Mouse (Mus musculus): ENCODE results near the gene Olfr147. TPM values are rescaled to one million over a fixed set of nuclear protein-coding genes. Genes with fewer than 3 reads are reported as not detected.

Gene Olfr147
- polyA plus RNA-seq, 1 experiment, result 0.04 TPM

- no peak for TF ChIP-seq CEBPB (IDR thresholded peaks at IDR 0.05; ENCODE audit: low read depth)
- no peak for TF ChIP-seq MYOD1 (IDR thresholded peaks at IDR 0.05; ENCODE audit: control insufficient read depth, insufficient read length, low read depth)
- no peak for TF ChIP-seq FOSL1 (IDR thresholded peaks at IDR 0.05; ENCODE audit: insufficient read depth, low read length, poor library complexity, severe bottlenecking)
- TF ChIP-seq MAX (IDR thresholded peaks at IDR 0.05), result no peak
- TF ChIP-seq CTCF (IDR thresholded peaks at IDR 0.05; ENCODE audit: control insufficient read depth, insufficient read depth, insufficient read length), result no peak
- TF ChIP-seq USF1 (IDR thresholded peaks at IDR 0.05; ENCODE audit: low read depth), result no peak
- TF ChIP-seq MYOG (IDR thresholded peaks at IDR 0.05; ENCODE audit: control insufficient read depth, extremely low read depth, insufficient read length), result no peak
- H3K27me3 ChIP-seq (ENCODE audit: control insufficient read depth, insufficient read depth, insufficient read length), result no peaks in the 10 kb centered on the region
- no peaks in the 10 kb centered on the region for H3K79me2 ChIP-seq (ENCODE audit: control insufficient read depth, insufficient read depth)
- H3K4me3 ChIP-seq (ENCODE audit: insufficient read depth, poor library complexity, severe bottlenecking), result no peak within 1 kb of the TSS
- H3K36me3 ChIP-seq (ENCODE audit: control insufficient read depth, insufficient read depth), result no peaks in the 10 kb centered on the region
- H3ac ChIP-seq (ENCODE audit: control insufficient read depth, insufficient read length, low read depth), result no peak within 1 kb of the TSS
- no peaks in the 10 kb centered on the region for H3K79me3 ChIP-seq (ENCODE audit: low read depth)
These were observed 27.7 kb downstream of the Olfr147 start, which contains the start of gene Olfr901 for GRCm38 (mm10) chr9:38429155-38429554. Gene Olfr901 (plus strand): TSS chr9:38429455.

GRCm38 (mm10) chr9:38447352-38447751 is 45.9 kb downstream of the Olfr147 start, which contains the start of gene Olfr902:
Gene Olfr902 (plus strand): TSS chr9:38447652.
- Histone ChIP-seq H3K4me3 (ENCODE audit: insufficient read depth, poor library complexity, severe bottlenecking) (no peak within 1 kb of the TSS), H3K36me3 (ENCODE audit: control insufficient read depth, insufficient read depth) (no peaks in the 10 kb centered on the region), H3ac (ENCODE audit: control insufficient read depth, insufficient read length, low read depth) (no peak within 1 kb of the TSS), H3K79me3 (ENCODE audit: low read depth) (no peaks in the 10 kb centered on the region), H3K27me3 (ENCODE audit: control insufficient read depth, insufficient read depth, insufficient read length) (no peaks in the 10 kb centered on the region), H3K79me2 (ENCODE audit: control insufficient read depth, insufficient read depth) (no peaks in the 10 kb centered on the region)
- TF ChIP-seq MYOG (IDR thresholded peaks at IDR 0.05; ENCODE audit: control insufficient read depth, extremely low read depth, insufficient read length) (no peak), MAX (IDR thresholded peaks at IDR 0.05) (no peak), CEBPB (IDR thresholded peaks at IDR 0.05; ENCODE audit: low read depth) (no peak), CTCF (IDR thresholded peaks at IDR 0.05; ENCODE audit: control insufficient read depth, insufficient read depth, insufficient read length) (no peak), USF1 (IDR thresholded peaks at IDR 0.05; ENCODE audit: low read depth) (no peak), FOSL1 (IDR thresholded peaks at IDR 0.05; ENCODE audit: insufficient read depth, low read length, poor library complexity, severe bottlenecking) (no peak), MYOD1 (IDR thresholded peaks at IDR 0.05; ENCODE audit: control insufficient read depth, insufficient read length, low read depth) (no peak)

Other genes with a start within 250 kb of the Olfr147 start
- not detected for gene Olfr891, start 220.9 kb upstream of the Olfr147 start, polyA plus RNA-seq (2012; fragmentation: generic; extraction: Trizol)
- gene Olfr893, start 193.3 kb upstream of the Olfr147 start, polyA plus RNA-seq (2012; fragmentation: generic; extraction: Trizol), result not detected
- gene Olfr894, start 183.6 kb upstream of the Olfr147 start, polyA plus RNA-seq (2012; fragmentation: generic; extraction: Trizol), result not detected
- not detected for gene Olfr143, start 148.9 kb upstream of the Olfr147 start, polyA plus RNA-seq (2012; fragmentation: generic; extraction: Trizol)
- gene Olfr895, start 133.8 kb upstream of the Olfr147 start, polyA plus RNA-seq (2012; fragmentation: generic; extraction: Trizol), result not detected
- gene Olfr896-ps1, start 110.6 kb upstream of the Olfr147 start, polyA plus RNA-seq (2012; fragmentation: generic; extraction: Trizol), result not detected
- not detected for gene Olfr25, start 72.6 kb upstream of the Olfr147 start, polyA plus RNA-seq (2012; fragmentation: generic; extraction: Trizol)
- gene Olfr898, start 53.3 kb upstream of the Olfr147 start, polyA plus RNA-seq (2012; fragmentation: generic; extraction: Trizol), result not detected
- gene Olfr250, start 34.8 kb upstream of the Olfr147 start, polyA plus RNA-seq (2012; fragmentation: generic; extraction: Trizol), result not detected
- not detected for gene Olfr251, start 24.6 kb upstream of the Olfr147 start, polyA plus RNA-seq (2012; fragmentation: generic; extraction: Trizol)
- gene Olfr901, start 27.8 kb downstream of the Olfr147 start, polyA plus RNA-seq (2012; fragmentation: generic; extraction: Trizol), result 0.04 TPM
- not detected for gene Olfr902, start 46.0 kb downstream of the Olfr147 start, polyA plus RNA-seq (2012; fragmentation: generic; extraction: Trizol)
- not detected for gene Olfr904, start 61.4 kb downstream of the Olfr147 start, polyA plus RNA-seq (2012; fragmentation: generic; extraction: Trizol)
- gene Olfr905, start 69.4 kb downstream of the Olfr147 start, polyA plus RNA-seq (2012; fragmentation: generic; extraction: Trizol), result not detected
- not detected for gene Olfr906, start 85.4 kb downstream of the Olfr147 start, polyA plus RNA-seq (2012; fragmentation: generic; extraction: Trizol)
- not detected for gene Olfr907, start 94.1 kb downstream of the Olfr147 start, polyA plus RNA-seq (2012; fragmentation: generic; extraction: Trizol)
- not detected for gene Olfr911-ps1, start 119.9 kb downstream of the Olfr147 start, polyA plus RNA-seq (2012; fragmentation: generic; extraction: Trizol)
- gene Olfr910, start 136.2 kb downstream of the Olfr147 start, polyA plus RNA-seq (2012; fragmentation: generic; extraction: Trizol), result not detected
- not detected for gene Olfr912, start 178.5 kb downstream of the Olfr147 start, polyA plus RNA-seq (2012; fragmentation: generic; extraction: Trizol)
- not detected for gene Olfr913, start 191.1 kb downstream of the Olfr147 start, polyA plus RNA-seq (2012; fragmentation: generic; extraction: Trizol)
- not detected for gene Olfr914, start 203.4 kb downstream of the Olfr147 start, polyA plus RNA-seq (2012; fragmentation: generic; extraction: Trizol)

Measured in C2C12 (cell line).